Mouse (Mus musculus) kidney, postnatal 10 days (tissue): ENCODE measurements around the gene Ramac.

ENCODE experiments used
- DNase-seq: peaks from one replicate; pipeline ENCODE4 v3.0.0; 2021; ENCODE audit warnings: mixed read lengths

Ramac gene

GRCm38 (mm10) chr7:81788536-81788935, 25.8 kb downstream of the Ramac start:
- DNase-seq: peak; percentile 34

- peak; percentile 89 for DNase-seq
Observed at GRCm38 (mm10) chr7:81789095-81789757, 26.5 kb downstream of the Ramac start, which contains the start of gene 3110040N11Rik. TSS of gene 3110040N11Rik (minus strand) at chr7:81789478.

- no peak for DNase-seq
Observed at GRCm38 (mm10) chr7:81806067-81806466, 43.3 kb downstream of the Ramac start.
